Mouse (Mus musculus): Measurements from ENCODE around the gene Colgalt1.
A peak's percentile ranks its signal among the peaks of the same experiment; 100 is the strongest.

Colgalt1 gene

DNA sequence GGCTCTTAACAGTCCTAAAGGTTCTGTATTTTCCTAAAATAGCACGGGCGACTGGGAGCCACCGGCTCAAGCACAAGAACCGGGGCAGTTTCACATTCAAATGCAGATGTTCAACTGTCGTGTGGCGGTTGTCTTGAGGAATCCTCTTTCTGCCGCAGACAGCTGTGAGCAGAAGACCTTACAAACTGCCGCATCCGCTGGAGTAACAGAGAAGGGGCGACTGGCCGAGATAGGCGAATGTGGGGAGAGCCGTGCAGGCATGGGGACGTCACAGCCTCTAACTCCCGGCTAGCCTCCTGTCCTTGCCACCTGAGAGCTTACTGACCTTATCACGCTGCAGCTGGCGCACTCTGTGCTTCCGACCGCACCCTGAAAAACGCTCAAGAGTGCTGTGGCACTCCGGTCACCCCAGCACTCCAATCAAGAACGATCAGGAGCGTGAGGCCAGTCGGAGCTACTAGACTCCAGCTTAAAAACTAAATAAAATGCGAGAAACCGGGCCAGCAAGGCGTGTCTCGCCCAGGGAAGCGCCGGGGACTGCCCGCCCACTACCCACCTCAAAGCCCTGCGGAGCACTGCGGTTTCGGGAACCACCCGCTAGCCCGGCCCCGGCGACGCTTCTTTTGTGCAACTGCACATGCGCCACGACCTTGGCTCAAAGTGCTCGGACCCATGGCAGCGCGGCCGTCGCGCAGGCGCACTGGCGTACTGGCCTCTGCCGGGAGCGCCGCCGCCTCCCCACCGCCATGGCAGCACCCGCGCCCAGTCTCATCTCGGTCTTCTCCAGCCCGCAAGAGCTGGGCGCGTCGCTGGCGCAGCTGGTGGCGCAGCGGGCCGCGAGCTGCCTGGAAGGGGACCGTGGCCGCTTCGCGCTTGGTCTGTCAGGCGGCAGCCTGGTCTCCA is 19.1 kb upstream of the Colgalt1 start, which contains the start of gene Pgls:
Gene Pgls, plus strand, starts transcription at position 706 of the 903 bp plus-strand sequence.
- peak; percentile 94 for DNase-seq (ENCODE audit: low spot score)

DNA sequence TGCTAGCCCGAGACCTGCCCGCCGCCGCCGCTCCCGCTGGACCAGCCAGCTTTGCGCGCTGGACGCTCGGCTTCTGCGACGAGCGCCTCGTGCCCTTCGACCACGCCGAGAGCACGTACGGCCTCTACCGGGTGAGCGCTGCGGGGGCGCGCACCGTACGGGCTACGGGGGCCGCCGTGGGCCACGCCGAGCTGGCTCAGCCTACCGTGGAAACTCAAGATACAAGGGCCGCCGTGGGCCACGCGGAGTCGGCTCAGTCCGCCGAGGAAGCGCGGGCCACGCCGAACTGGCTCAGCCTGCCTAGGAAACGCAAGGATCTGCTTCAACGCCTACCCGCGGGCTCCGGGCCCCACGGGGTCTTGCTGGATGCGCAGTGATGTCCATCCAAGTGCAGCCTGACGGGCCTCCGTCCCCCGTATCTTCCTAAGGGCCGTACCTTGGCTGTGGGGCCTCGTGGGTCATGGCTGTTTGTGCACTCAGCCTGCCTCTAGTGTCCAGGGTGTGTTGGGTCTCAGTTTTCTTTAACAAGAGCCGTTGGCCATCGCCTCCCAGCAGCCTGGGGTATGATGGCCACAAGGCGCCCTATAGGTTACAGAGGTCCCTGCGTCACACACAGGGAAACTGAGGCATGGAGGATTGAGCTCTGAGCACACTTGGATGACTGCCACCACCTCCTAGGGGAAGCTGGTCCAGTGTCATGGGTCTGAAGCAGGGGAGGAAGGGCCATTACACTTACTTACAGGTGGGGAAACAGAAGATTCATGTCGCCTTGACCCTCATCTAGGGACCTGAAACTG is 18.2 kb upstream of the Colgalt1 start:
- DNase-seq (ENCODE audit: low spot score) = peak; percentile 72

DNA sequence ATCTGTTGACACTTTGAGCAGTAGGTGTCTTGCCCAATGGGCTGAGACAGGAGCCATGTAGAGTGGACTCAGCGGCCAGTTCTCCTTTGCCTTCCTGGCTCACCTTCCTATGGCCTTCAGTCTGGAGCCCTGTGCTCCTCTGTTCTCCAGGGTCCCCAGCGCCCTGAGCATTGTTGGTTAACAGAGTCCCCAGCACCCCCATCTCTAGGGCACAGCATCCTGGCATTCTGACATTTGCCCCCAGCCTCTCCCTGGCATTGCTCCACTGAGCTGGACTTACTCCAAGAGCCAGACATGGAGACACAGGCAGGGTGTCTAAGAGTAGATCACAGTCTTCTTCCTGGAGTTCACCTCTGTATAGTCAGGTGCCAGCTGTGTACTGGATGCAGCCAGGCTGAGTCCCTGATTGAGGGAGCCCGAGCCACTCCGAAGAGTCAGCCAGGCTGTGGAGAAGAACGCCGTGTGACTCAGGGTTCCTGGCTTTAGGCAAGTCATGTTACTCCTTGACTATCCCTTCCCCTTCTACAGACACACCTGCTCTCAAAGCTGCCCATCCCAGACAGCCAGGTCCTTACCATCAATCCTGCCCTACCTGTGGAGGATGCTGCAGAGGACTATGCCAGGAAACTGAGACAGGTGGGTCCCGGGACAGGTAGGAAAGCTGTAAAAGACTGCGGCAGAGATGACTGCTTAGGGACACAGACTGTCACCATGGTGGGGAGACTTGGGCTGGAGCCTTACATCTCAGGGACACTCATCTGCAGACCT is 17.1 kb upstream of the Colgalt1 start:
- no peak for DNase-seq (ENCODE audit: low spot score)

DNA sequence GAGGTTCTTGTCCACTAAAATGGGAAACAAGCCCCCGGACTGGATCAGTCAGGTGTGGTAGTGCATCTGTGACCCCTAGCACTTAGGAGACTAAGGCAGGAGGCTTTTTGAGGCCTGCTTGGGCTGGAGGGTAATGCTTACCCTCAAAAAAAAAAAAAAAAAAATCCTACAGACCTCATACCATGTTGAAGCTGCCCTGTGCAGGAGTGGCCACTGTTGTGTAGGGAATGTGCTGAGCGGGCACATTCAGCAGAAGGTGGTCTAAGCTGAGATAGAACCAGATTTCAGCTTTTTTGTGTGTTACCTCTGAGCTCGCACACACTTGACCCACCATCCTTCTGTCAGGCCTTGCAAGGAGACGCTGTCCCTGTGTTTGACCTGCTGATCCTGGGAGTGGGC is 16.5 kb upstream of the Colgalt1 start:
- no peak for DNase-seq (ENCODE audit: low spot score)

DNA sequence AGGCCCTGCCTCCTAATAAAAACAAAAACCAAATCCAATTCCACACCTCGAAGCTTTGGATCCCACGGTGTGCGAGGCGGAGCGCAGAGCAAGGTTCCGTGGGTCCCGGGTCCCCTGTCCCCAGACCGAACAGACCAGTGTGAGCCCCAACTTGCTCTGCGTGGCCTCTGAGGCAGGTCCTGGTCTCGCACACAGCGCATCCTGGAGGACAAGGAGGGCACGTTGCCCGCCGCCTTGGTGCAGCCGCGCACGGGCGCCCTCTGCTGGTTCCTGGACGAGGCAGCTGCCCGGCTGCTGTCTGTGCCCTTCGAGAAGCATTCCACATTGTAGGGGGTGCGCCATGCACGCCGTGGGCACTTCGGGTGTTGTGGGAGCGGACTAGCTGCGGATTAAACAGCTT is 14.9 kb upstream of the Colgalt1 start:
- peak; percentile 73 for DNase-seq (ENCODE audit: low spot score)

DNA sequence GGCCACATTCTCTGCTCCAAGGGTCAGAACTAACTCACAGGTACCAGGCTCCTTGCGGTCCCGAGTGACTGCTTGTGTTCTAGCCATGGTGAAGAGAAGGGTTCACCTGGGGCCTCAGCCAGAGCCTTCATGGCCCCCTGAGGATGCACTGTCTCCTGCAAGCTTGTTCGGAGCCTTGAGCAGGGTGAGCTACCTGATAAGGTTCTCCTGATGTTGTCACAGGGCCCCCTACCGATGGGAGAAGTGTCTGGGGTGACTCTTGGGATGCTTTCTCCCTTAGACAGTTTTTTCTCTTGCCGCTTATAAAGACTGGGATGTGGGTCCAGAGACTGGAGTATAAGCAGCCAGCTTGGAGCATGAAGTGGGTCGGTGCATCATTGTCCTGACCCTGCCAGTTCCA is 14.4 kb upstream of the Colgalt1 start:
- no peak for DNase-seq (ENCODE audit: low spot score)

DNA sequence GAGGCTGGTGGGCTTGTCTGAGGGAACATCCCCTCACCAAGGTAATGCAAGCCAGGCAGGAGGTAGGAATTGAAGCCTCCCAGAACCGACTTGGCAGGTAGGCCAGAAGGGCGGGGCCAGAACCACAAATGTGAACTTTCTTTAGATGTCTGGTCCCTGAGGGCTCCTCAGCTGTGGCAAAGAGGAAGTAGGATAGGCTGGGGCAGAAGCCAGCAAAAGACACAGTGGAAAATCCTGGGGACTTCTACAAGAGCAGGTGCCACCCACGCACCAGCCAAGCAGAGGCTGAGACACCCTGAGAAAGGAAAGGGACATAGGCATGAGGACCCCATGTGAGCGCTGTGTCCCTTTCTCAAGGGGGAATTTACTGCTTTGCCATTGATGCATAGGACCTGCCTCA is 14.0 kb upstream of the Colgalt1 start:
- no peak for DNase-seq (ENCODE audit: low spot score)

DNA sequence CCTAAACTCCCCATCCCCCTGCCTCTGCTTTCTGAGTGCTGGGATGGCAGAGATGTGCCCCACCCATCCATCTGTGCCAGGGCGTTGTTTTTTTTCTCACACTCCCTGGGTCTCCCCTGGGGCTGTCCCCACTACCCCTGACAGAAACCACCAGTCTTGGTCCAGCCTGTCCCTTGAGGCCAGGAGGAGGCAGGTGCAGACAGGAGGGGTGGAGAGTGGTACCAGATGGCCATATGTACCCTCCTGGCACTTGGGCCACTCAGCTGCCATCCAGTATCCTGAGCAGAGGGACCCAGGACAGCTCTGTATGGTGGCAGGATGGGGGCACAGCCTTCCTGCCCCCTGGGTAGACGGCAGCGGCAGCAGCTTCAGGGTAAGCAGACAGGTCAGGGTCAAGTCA is 13.3 kb upstream of the Colgalt1 start, which contains the start of gene Fam129c:
Gene Fam129c, plus strand, starts transcription at position 198 of the 400 bp plus-strand sequence.
- DNase-seq (ENCODE audit: low spot score) = no peak

DNA sequence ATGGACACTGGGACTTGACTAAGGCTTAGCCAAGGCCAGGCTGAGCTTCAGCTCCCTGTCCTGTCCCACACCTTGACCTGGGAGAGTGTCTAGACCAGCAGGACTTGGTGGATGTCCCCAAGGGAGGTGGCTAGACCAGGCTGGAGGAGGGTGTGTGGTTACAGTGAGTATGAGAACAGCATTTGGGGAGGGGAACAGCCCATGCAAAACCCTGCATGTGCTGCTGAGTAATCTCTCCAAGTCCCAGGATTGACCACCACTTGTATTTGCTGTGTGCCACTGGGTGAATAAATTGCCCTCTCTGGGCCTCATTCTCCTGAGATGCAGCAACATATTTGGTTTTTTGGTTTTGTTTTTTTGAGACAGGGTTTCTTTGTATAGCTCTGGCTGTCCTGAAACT is 12.4 kb upstream of the Colgalt1 start:
- no peak for DNase-seq (ENCODE audit: low spot score)

DNA sequence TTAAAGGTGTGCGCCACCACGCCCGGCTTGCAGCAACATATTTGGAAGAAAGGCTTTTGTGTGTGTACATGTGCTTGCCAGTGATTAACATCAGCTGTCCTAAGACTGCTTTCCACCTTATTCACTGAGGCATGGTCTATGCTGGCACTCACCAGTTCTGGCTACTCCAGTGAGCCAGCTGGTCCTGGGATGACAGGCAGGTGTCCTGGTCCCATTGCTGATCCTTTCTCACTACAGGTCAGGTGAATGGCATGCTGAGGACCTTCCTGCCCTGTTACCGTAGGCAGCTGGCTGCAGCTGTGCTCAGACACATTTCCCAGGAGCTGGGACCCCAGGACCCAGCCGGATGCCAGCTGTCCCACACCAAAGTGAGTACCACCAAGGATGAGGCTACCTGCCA is 12.0 kb upstream of the Colgalt1 start:
- DNase-seq (ENCODE audit: low spot score) = no peak

DNA sequence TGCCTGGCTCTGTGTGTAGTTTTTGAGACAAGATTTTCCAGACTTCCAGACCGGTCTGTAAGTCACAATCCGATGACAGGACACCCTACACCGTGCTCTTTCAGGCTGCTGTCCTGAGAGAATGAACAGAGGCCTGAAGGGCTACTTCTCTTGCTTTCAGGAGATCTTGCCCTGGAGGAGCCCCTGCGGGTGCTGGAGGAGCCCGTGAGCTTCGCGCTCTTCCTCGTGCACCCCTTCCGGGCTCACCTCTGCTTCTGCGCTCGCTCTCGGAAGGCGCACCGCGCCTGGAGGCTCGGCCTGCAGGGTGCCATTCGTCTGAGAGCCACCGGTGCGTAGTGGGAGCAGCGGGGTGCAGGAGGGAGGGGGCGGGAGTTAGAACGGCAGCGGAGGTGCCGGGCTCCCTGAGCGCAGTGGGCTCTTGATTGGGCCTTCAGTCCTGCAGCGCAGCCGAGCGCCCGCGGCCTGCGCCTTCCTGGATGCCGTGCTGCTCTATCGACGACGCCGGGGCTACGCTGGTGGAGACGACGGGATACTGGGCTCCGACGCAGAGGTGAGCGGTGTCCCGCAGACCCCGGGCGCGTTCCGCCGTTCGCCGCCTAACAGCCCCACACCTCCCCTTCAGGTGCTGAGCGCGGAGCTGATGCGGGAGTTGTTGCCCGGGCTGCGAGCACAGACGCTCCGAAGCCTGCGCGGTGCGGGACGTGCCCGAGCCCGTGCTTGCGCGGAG is 8.7 kb upstream of the Colgalt1 start:
- no peak for DNase-seq (ENCODE audit: low spot score)

DNA sequence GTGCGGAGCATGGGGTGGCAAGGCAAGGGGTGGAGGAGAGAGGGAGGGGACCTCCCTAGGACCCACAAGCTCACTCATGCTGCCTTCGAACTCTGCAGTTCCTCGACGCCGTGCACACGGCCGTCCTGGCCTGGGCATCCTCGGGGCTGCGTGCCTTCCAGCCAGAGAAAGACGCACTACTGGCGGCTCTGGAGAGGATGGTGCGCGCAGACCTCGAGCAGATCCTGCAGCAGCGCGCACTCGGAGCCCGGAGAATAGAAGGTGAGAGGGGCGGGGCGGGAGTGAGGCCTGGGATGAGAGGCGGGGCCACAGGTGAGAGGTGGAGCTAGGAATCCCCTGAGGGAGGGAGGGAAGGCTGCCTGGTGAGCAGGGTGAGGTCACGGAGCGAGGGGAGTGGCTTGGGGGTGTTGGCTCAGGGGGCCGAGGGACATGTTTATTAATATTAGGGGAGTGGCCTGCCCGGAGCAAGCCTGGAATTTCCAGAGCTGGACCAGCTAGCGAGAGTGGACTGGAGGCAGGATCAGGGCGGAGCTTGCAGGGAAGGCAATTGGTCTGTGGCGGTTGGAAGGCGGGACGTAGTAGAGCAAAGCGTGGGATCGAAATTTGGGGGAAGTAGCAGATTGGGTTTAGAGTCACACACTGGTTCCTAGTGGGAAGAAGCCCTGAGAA is 8.0 kb upstream of the Colgalt1 start:
- peak; percentile 73 for DNase-seq (ENCODE audit: low spot score)

DNA sequence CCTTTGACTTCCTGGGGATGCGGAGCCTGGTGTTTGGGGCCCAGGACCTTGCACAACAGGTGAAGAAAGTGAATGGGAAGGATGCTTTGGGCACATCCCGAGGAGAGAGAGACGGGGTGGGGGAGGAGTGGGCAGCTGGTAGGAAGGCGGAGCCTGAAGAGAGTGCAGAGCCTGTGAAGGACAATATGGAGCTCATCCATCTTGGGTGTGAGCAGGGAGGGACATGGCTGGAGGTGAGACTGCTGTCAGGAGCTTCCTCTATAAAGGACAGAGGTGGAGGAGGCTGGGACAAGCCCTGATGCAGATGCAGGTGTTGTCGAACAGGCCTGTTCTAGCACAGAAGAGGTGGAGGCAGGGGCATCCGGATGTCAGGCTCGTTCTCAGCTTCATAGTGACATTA is 6.8 kb upstream of the Colgalt1 start:
- DNase-seq (ENCODE audit: low spot score) = no peak

DNA sequence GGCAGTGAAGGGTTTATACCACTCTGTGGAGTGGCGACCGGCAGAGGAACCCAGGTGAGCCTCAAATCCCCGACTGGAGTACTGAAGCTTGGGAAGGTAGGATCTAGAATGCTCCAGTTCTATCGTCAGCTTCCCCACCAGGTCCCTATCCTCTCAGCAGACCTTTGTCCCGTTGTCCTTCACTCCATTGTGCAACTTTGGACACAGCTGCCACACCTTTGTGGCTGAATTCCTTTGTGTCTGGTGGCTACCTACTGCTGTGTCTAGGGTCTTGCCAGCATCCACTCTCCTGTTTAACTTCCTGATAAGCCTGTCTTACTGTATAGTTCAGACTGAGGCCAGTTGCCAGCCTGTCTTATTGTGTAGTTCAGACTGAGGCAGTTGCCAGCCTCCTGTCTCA is 1.3 kb downstream of the Colgalt1 start:
- no peak for DNase-seq (ENCODE audit: low spot score)

DNA sequence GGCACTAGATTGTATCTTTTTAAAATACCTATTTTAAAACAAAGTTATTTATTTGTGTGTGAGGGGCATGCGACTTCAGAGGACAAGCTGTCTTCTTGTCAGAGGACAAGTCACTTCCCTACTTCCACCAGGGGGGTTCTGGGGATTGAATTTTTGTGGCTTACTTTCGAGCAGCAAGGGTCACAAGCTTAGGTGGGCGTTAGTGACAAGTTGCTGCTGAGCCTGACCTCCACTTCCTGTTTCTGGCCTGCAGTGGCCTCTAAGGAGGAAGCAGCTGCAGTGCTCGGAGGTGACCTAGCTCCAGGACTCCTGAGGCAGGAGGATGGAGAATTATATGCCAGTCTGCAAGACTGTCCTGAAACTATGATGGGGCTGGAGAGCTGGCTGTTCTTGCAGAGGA is 2.6 kb downstream of the Colgalt1 start:
- DNase-seq (ENCODE audit: low spot score) = no peak

DNA sequence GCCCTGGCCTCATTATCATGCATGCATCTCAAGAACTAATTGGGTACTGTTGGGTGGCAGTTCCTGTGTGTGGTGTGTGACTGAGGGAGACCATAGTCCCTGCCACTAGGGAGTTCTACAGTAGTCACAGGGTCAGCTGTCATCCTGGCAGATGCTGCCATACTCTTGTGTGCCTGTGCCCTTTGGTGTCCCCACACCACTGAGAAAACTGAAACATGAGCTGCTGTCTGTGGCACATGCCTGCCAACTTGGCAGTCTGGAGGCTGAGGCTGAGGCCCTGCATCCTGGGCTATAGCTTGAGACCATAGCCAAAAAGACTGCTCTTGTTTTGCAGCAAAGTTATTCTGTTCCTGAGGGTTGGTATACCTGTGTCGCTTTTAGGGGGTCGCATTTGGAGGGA is 9.0 kb downstream of the Colgalt1 start:
- DNase-seq (ENCODE audit: low spot score) = no peak

DNA sequence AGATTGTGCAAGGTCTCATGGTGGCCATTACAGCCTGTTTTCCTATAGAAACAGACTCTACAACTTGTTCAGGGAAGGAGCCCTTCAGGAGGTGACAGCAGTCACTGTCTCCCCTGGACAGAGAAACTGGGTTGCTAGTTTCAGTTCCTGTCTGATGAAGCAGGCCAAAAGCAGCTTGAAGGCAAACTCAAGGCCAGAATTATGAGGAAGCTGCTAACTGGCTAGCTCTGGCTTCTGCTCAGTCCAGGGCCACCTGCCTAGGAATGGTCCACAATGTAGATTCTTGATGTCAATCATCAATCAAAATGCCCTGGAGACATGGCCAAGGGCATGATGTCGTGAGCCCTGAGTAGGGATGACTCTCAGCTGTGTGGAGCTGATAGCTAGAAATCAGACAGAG is 14.3 kb downstream of the Colgalt1 start:
- no peak for DNase-seq (ENCODE audit: low spot score)

DNA sequence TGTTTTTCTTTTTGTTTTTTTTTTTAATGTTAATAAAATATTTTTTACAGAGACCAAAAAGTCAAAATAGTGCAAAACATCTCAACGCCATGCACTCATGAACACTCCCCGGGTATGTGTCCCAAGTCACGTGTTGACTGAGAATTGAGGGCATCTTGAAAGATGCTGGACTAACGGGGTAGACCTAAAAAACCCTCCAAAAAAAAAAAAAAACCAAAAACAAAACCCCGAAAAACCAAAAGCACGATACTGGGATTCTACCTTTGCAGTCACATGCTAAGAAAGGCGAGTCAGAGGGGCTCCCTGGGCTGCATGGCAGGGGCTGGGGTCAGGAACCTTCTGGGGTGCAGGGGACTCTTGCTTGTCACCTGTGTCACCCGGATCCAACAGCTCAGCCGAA is 16.0 kb downstream of the Colgalt1 start:
- no peak for DNase-seq (ENCODE audit: low spot score)

DNA sequence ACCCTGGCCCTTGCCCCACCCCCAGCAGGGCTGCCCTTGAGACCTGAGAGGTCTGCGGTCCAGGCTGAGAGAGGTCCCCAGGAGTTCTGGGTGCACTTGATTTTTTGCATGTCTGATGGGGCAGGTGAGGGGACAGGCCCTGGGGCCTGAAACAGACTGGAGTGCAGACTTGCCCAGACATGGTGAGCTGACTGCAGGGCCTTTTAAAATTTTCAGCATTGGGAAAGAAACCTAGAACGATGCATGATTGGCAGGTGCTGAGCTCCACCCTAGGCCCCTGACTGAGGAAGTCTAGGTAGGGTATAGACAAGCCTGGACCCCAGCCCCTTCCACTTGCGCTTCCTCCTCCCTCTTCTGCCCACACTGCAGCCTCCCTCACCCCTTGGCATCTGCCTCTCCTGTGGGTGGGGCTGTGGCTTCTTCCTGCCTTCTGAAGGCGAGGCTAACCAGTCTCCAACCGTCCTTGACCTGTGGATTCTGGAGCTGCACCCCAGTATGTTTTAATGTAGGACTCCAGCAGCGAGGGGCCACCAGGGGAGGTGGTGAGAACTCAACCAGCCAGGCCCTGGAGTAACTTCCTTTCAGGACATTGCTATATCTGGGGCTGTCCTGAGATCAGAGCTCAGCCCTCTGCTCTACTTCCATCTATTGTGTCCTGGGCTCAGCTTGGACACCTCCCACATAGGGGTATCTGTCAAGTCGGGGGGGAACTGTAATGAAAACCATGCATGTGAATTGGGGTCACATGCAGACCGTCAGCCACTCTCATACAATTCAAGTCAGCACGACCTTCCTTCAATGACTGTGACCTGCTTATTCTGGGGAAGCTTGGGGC is 16.7 kb downstream of the Colgalt1 start:
- no peak for DNase-seq (ENCODE audit: low spot score)
